Mouse (Mus musculus): ENCODE data around the gene Klk14. TPM values are rescaled to one million over a fixed set of nuclear protein-coding genes. Genes with fewer than 3 reads are reported as not detected.

Klk14 gene
- polyA plus RNA-seq, 1 experiment from 2014 or later: not detected

Other genes starting within 250 kb of the Klk14 start
- not detected in 2 replicates for gene Cldnd2, start 249.6 kb upstream of the Klk14 start, polyA plus RNA-seq (2015; fragmentation: Nextera tagmentation; extraction: Ambion mirVana)
- gene Etfb, start 246.3 kb upstream of the Klk14 start, polyA plus RNA-seq (2015; fragmentation: Nextera tagmentation; extraction: Ambion mirVana): 241 and 252 TPM in 2 replicates
- gene Gm45233, start 246.3 kb upstream of the Klk14 start, polyA plus RNA-seq (2015; fragmentation: Nextera tagmentation; extraction: Ambion mirVana): not detected in 2 replicates
- gene Vsig10l, start 227.3 kb upstream of the Klk14 start, polyA plus RNA-seq (2015; fragmentation: Nextera tagmentation; extraction: Ambion mirVana): 0.58 and 0.85 TPM in 2 replicates
- not detected in 2 replicates for gene Iglon5, start 200.3 kb upstream of the Klk14 start, polyA plus RNA-seq (2015; fragmentation: Nextera tagmentation; extraction: Ambion mirVana)
- gene 4931406B18Rik, start 184.5 kb upstream of the Klk14 start, polyA plus RNA-seq (2015; fragmentation: Nextera tagmentation; extraction: Ambion mirVana): not detected in 2 replicates
- 1.3 TPM in 2 replicates for gene Cd33, start 146.0 kb upstream of the Klk14 start, polyA plus RNA-seq (2015; fragmentation: Nextera tagmentation; extraction: Ambion mirVana)
- gene Zfp658, start 128.2 kb upstream of the Klk14 start, polyA plus RNA-seq (2015; fragmentation: Nextera tagmentation; extraction: Ambion mirVana): 0.20 and 0.27 TPM in 2 replicates
- 2.0 and 2.7 TPM in 2 replicates for gene Zfp719, start 110.8 kb upstream of the Klk14 start, polyA plus RNA-seq (2015; fragmentation: Nextera tagmentation; extraction: Ambion mirVana)
- 0.08 TPM in 1 of 2 replicates, not detected in the other for gene Zfp819, start 83.2 kb upstream of the Klk14 start, polyA plus RNA-seq (2015; fragmentation: Nextera tagmentation; extraction: Ambion mirVana)
- gene Ceacam18, start 55.7 kb upstream of the Klk14 start, polyA plus RNA-seq (2015; fragmentation: Nextera tagmentation; extraction: Ambion mirVana): not detected in 2 replicates
- gene Siglece, start 30.3 kb upstream of the Klk14 start, polyA plus RNA-seq (2015; fragmentation: Nextera tagmentation; extraction: Ambion mirVana): 1.6 and 1.9 TPM in 2 replicates
- gene Ctu1, start 18.4 kb upstream of the Klk14 start, polyA plus RNA-seq (2015; fragmentation: Nextera tagmentation; extraction: Ambion mirVana): 5.2 and 5.3 TPM in 2 replicates
- not detected in 2 replicates for gene Klk13, start 22.1 kb downstream of the Klk14 start, polyA plus RNA-seq (2015; fragmentation: Nextera tagmentation; extraction: Ambion mirVana)
- gene Klk12, start 78.5 kb downstream of the Klk14 start, polyA plus RNA-seq (2015; fragmentation: Nextera tagmentation; extraction: Ambion mirVana): not detected in 2 replicates
- not detected in 2 replicates for gene Klk11, start 84.2 kb downstream of the Klk14 start, polyA plus RNA-seq (2015; fragmentation: Nextera tagmentation; extraction: Ambion mirVana)
- gene Klk10, start 90.6 kb downstream of the Klk14 start, polyA plus RNA-seq (2015; fragmentation: Nextera tagmentation; extraction: Ambion mirVana): not detected in 2 replicates
- not detected in 2 replicates for gene Klk9, start 101.5 kb downstream of the Klk14 start, polyA plus RNA-seq (2015; fragmentation: Nextera tagmentation; extraction: Ambion mirVana)
- 9.3 and 11.1 TPM in 2 replicates for gene Klk8, start 107.2 kb downstream of the Klk14 start, polyA plus RNA-seq (2015; fragmentation: Nextera tagmentation; extraction: Ambion mirVana)
- gene Klk7, start 120.9 kb downstream of the Klk14 start, polyA plus RNA-seq (2015; fragmentation: Nextera tagmentation; extraction: Ambion mirVana): not detected in 2 replicates
- not detected in 2 replicates for gene Klk6, start 134.1 kb downstream of the Klk14 start, polyA plus RNA-seq (2015; fragmentation: Nextera tagmentation; extraction: Ambion mirVana)
- gene Klk5, start 151.6 kb downstream of the Klk14 start, polyA plus RNA-seq (2015; fragmentation: Nextera tagmentation; extraction: Ambion mirVana): not detected in 2 replicates
- not detected in 2 replicates for gene Klk4, start 190.7 kb downstream of the Klk14 start, polyA plus RNA-seq (2015; fragmentation: Nextera tagmentation; extraction: Ambion mirVana)
- not detected in 2 replicates for gene Klk15, start 243.3 kb downstream of the Klk14 start, polyA plus RNA-seq (2015; fragmentation: Nextera tagmentation; extraction: Ambion mirVana)

Data from liver, embryonic 13.5 days (tissue).